Mouse (Mus musculus) thymus, postnatal 4 days (tissue): ENCODE data around the gene Tbcc.
"Not testable (repeated sequence)": the region's sequence is repeated elsewhere in the genome, so short reads cannot be mapped to it uniquely, and the experiment has no call there.

Source experiments
- DNase-seq: peaks from one replicate; pipeline ENCODE4 v3.0.0; 2021

Gene Tbcc

GRCm38 (mm10) chr17:46890116-46890815 lies at the start of gene Tbcc:
Gene Tbcc, plus strand, starts transcription at chr17:46890684.
- peak; percentile 97 for DNase-seq

- DNase-seq = no peak
Measured at GRCm38 (mm10) chr17:46843022-46843421, 47.5 kb upstream of the Tbcc start.

GRCm38 (mm10) chr17:46843716-46844115 lies 46.8 kb upstream of the Tbcc start:
- no peak for DNase-seq

- no peak for DNase-seq
Measured at GRCm38 (mm10) chr17:46844811-46845210, 45.7 kb upstream of the Tbcc start.

GRCm38 (mm10) chr17:46845262-46845661 lies 45.2 kb upstream of the Tbcc start:
- DNase-seq = no peak

GRCm38 (mm10) chr17:46846573-46846972 lies 43.9 kb upstream of the Tbcc start:
- not testable (repeated sequence) for DNase-seq

- DNase-seq = no peak
Measured at GRCm38 (mm10) chr17:46847206-46847605, 43.3 kb upstream of the Tbcc start.

GRCm38 (mm10) chr17:46852725-46853124 lies 37.8 kb upstream of the Tbcc start:
- DNase-seq = peak; percentile 45

GRCm38 (mm10) chr17:46853281-46853680 lies 37.2 kb upstream of the Tbcc start:
- DNase-seq = peak; percentile 43

- no peak for DNase-seq
Measured at GRCm38 (mm10) chr17:46854096-46854495, 36.4 kb upstream of the Tbcc start.

- no peak for DNase-seq
Measured at GRCm38 (mm10) chr17:46854640-46855110, 35.8 kb upstream of the Tbcc start.

- DNase-seq = peak; percentile 46
Measured at GRCm38 (mm10) chr17:46855328-46856106, 35.0 kb upstream of the Tbcc start.

GRCm38 (mm10) chr17:46856107-46856388 lies 34.4 kb upstream of the Tbcc start:
- DNase-seq = no peak

GRCm38 (mm10) chr17:46856471-46857360 lies 33.8 kb upstream of the Tbcc start:
- peak; percentile 85 for DNase-seq

GRCm38 (mm10) chr17:46857361-46857902 lies 33.1 kb upstream of the Tbcc start:
- peak; percentile 83 for DNase-seq

- peak; percentile 86 for DNase-seq
Measured at GRCm38 (mm10) chr17:46857903-46858748, 32.4 kb upstream of the Tbcc start, which contains the start of gene Bicral. Gene Bicral, minus strand, starts transcription at chr17:46858482.

- no peak for DNase-seq
Measured at GRCm38 (mm10) chr17:46858749-46859444, 31.6 kb upstream of the Tbcc start.

GRCm38 (mm10) chr17:46860120-46860519 lies 30.4 kb upstream of the Tbcc start:
- no peak for DNase-seq

- no peak for DNase-seq
Measured at GRCm38 (mm10) chr17:46864566-46865195, 25.8 kb upstream of the Tbcc start.

GRCm38 (mm10) chr17:46866836-46867235 lies 23.6 kb upstream of the Tbcc start:
- no peak for DNase-seq
